Mouse (Mus musculus) kidney, adult 8-10 months (tissue): ENCODE data around the gene Magee1.
"Not testable (repeated sequence)": the region's sequence is repeated elsewhere in the genome, so short reads cannot be mapped to it uniquely, and the experiment has no call there.

Experiments used
- DNase-seq, 2 experiments: peaks; one replicate each; pipeline ENCODE4 v3.0.0; 2022

The Magee1 gene

GRCm38 (mm10) chrX:105120275-105121226, at the start of gene Magee1:
Magee1 (plus strand) TSS chrX:105120378.
- peak; percentile 32 to 60 for DNase-seq

GRCm38 (mm10) chrX:105079151-105079550, 41.0 kb upstream of the Magee1 start:
- no peak for DNase-seq

GRCm38 (mm10) chrX:105079615-105080092, 40.5 kb upstream of the Magee1 start, which contains the start of gene Pbdc1:
Pbdc1 (plus strand) TSS chrX:105079756.
- peak; percentile 90 to 94 for DNase-seq

- no peak for DNase-seq
These were observed 40.1 kb upstream of the Magee1 start for GRCm38 (mm10) chrX:105080096-105080495.

GRCm38 (mm10) chrX:105083013-105083412, 37.2 kb upstream of the Magee1 start:
- DNase-seq: not testable (repeated sequence)

GRCm38 (mm10) chrX:105104175-105104574, 16.0 kb upstream of the Magee1 start:
- peak in 1 of 2 experiments; percentile 20 for DNase-seq

- DNase-seq: peak in 1 of 2 experiments; percentile 3
These were observed 5.2 kb upstream of the Magee1 start for GRCm38 (mm10) chrX:105114994-105115393.

- DNase-seq: peak; percentile 16 to 43
These were observed 1.2 kb downstream of the Magee1 start for GRCm38 (mm10) chrX:105121227-105121865.

- DNase-seq: no peak
These were observed 4.7 kb downstream of the Magee1 start for GRCm38 (mm10) chrX:105124903-105125302.

GRCm38 (mm10) chrX:105151872-105152461, 31.8 kb downstream of the Magee1 start:
- no peak for DNase-seq

GRCm38 (mm10) chrX:105165007-105165406, 44.8 kb downstream of the Magee1 start:
- not testable (repeated sequence) for DNase-seq

- DNase-seq: no peak
These were observed 47.0 kb downstream of the Magee1 start for GRCm38 (mm10) chrX:105167217-105167616.
